Mouse (Mus musculus) embryonic stem cell, embryonic (primary cell): Measurements from ENCODE around the gene Snx29.

Experiments used
- CTCF ChIA-PET, 4 experiments: fragments of 300-600 bp in 2 of 4; fragments of 350-600 bp in 2 of 4; sonication (Branson Sonifier 250); formaldehyde crosslinking; loops; one replicate each; lab custom pipeline; 2022; ENCODE audit warnings: inconsistent platforms in 2 of 4; lab: Charles Lee
- POLR2A ChIA-PET, 4 experiments: fragments of 300-600 bp in 2 of 4; fragments of 350-600 bp in 2 of 4; sonication (Branson Sonifier 250); formaldehyde crosslinking; loops; one replicate each; lab custom pipeline; 2022; ENCODE audit warnings: antibody characterized with exemption in 4 of 4, inconsistent platforms in 1 of 4; lab: Charles Lee

Gene Snx29

DNA sequence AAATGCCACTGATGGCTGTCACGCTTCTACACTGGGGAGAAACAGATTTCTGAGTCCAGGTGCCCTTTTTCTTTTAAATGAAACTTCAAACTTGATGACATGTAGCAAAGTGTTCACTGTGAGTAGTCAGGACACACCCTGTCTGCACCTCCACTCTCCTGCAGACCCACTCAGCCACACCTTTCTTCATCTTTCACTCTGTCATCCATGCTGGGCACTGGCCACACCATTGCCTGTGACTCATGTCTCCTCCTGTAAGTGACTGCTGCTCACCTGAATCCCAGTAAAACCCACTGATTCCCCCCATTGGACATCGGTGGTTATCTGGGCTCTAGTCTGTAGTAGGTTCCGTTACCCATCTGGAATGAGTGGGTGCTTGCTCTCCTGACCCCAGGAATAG lies 467.8 kb downstream of the Snx29 start:
- POLR2A ChIA-PET, result no interaction called here
- CTCF ChIA-PET, result no interaction called here

DNA sequence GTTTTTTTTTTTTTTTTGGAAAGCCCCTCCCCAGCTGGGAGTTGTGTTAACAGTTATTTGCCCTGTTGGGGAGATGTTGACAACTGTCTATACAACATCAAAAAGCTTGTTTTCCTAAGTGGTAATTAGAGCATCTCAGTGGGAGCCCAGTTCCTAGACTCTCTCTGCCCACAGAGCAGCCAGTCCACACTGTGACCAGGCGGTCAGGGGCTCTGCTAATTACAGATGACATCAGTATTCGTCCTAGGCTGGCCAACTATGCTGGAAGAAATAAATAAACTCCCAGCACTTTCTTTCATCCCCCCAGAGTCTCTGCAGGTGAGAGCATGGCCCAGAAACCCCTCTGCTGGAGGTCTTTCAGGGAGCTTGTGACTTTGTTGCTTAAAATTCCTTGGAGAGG lies 470.7 kb downstream of the Snx29 start:
- ChIA-PET CTCF (no interaction called here), POLR2A (interaction anchor here in 1 of 4 experiments (0.7 kb wide), 1 partner anchor 68 kb away, joined by 7 read pairs; no protein-coding TSS in a partner anchor)

DNA sequence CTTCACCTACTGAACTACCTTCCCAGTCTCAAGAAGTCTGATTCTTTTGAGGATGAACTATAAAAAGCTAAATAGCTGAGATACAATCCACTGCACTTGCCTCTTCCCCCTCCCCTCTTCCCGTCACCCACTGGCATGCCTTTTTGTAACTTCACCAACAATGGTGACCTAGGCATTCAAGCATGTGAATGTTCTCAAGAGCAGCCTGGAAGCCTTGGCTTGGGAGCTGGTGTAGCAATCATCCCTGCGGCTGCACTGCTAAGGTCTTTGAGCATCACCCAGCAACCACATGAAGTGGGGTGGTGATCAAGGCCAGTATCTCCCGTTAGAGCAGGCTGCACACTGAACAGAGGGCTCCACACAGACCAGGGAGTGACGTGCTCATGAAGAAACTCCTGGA lies 471.9 kb downstream of the Snx29 start:
- ChIA-PET CTCF (no interaction called here), POLR2A (interaction anchor here in 1 of 4 experiments (1.8 kb wide), 1 partner anchor 11 kb away, joined by 3 read pairs; no protein-coding TSS in a partner anchor)

DNA sequence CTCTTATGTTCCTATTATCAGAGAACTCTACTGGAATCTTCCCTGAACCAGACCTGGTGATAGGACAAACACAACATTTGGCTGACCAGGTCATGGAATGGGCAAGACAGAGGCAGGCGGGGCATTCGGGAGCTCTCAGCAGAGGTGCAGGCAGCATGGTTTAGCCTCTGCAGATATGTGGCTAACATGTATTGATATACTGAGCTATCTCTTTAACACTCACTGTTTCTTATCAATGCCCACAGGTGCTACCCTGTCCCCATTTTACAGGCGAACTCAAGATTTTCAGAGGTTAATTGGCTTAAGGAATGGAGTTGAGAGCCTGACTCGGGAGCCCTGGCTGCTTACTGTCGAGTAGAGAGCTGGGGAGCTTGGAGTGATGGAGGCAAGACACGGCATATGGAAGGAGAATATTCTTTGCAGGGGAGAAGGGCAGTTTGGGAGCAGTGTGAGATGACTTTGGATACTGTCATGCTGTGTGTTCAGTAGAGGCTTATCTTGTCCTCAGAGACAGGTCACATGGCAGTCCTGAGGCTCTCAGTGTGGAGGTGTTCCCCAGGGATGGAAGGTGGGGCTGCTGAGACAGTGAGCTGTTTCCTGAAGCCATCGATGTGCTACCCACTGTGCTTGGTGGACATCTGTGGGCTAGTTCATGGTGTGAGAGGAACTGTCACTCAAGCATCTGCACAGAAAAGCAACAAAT lies 473.2 kb downstream of the Snx29 start:
- ChIA-PET POLR2A (interaction anchor here in 1 of 4 experiments (1.0 to 1.8 kb wide), 2 partner anchors 9 to 12 kb away, joined by 3 read pairs; no protein-coding TSS in a partner anchor), CTCF (interaction anchor here in 1 of 4 experiments (0.6 kb wide), 1 partner anchor 165 kb away, joined by 6 read pairs; no protein-coding TSS in a partner anchor)

DNA sequence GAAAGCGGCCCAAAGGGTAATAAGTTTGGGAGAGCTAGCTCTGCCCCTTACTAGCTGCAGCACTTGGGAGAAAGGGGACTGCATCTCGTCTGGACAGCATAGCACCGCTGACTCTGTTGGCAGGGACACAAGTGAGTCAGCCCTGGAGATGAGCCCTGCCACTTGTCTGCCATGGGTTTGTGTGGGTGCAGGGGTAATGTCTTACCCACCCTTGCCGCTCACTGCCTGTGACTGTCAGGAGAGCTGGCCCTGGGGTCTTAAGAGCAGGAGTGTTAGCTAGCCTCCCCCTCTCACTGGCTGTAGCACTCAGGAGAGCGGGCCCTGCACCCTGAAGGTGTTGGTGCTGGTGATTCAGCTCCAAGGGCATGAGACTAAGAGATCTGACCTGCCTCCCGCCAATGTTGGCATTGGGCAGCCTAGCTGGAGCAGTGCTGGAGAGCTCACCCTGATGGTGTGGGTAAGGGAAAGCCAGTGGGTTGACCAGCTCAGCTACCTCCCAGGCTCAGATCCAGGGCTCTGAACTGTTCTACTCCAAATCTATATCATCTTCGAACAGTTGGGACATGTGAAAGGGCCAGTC lies 479.3 kb downstream of the Snx29 start:
- POLR2A ChIA-PET, result interaction anchor here in 1 of 4 experiments (0.7 to 1.4 kb wide), 2 partner anchors 353 to 442 kb away, joined by 3 read pairs; no protein-coding TSS in a partner anchor

More for the DNA sequence above, 479.3 kb downstream of the Snx29 start:
- CTCF ChIA-PET, result interaction anchor here in 1 of 4 experiments (0.6 kb wide), 1 partner anchor 35 kb away, joined by 4 read pairs; no protein-coding TSS in a partner anchor
